In the genomic region with DNA sequence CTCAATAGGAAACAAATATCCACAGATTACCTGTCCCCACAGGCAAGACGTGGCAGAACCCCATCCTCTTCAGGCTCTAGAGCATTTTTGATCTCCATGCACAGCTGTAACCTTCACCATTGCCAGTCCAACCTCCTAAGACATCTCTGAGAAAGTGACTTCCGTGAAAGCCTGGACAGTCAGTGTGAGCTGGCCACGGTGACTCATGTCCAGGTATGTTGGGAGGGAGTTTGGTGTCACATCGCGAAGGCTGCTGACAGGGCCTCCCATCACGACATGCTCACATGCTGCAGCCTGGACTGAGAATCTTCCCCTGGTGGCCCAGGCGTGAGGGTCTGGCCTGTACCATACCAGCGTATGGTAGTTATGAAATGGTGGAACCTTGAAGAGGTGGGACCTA, we compare ENCODE assay signal across 30 mouse cellular contexts.
"Had no signal": no experiment of that assay in that cellular context is flagged by ENCODE, and none has a peak within 500 bp of the region (broad histone marks: within the 10 kb centered on the region; RNA-seq: fewer than 3 reads in every experiment).

No protein-coding gene starts in this region.

- H3K36me3 ChIP-seq: heart, embryonic 12.5 days; heart, embryonic 13.5 days; heart, embryonic 15.5 days; hindbrain, embryonic 10.5 days; hindbrain, embryonic 12.5 days; hindbrain, embryonic 13.5 days; hindbrain, embryonic 15.5 days; intestine, embryonic 15.5 days; kidney, embryonic 15.5 days had no signal

- H3K27ac ChIP-seq: heart, embryonic 13.5 days; heart, embryonic 15.5 days; hindbrain, embryonic 10.5 days; hindbrain, embryonic 12.5 days; hindbrain, embryonic 13.5 days; hindbrain, embryonic 14.5 days; hindbrain, embryonic 15.5 days; hindbrain, postnatal 0 days; intestine, embryonic 15.5 days; kidney, embryonic 15.5 days; kidney, postnatal 0 days; layer of hippocampus, adult 2 months; left cerebral cortex, adult 2 months had no signal

- H3K9me3 ChIP-seq: heart, embryonic 12.5 days; heart, embryonic 13.5 days; heart, embryonic 15.5 days; hindbrain, embryonic 10.5 days; hindbrain, embryonic 12.5 days; hindbrain, embryonic 13.5 days; hindbrain, embryonic 15.5 days; intestine, embryonic 15.5 days; kidney, embryonic 15.5 days had no signal

- H3K4me3 ChIP-seq: heart, embryonic 12.5 days; heart, embryonic 13.5 days; heart, embryonic 15.5 days; hindbrain, embryonic 10.5 days; hindbrain, embryonic 12.5 days; hindbrain, embryonic 13.5 days; hindbrain, embryonic 15.5 days; intestine, embryonic 15.5 days; kidney, embryonic 15.5 days; layer of hippocampus, adult 2 months; left cerebral cortex, adult 2 months had no signal

- H3K27me3 ChIP-seq: heart, embryonic 12.5 days; heart, embryonic 13.5 days; heart, embryonic 15.5 days; hindbrain, embryonic 12.5 days; hindbrain, embryonic 13.5 days; hindbrain, embryonic 15.5 days; intestine, embryonic 15.5 days; kidney, embryonic 15.5 days had no signal

- H3K9ac ChIP-seq: heart, embryonic 12.5 days; heart, embryonic 13.5 days; heart, embryonic 15.5 days; hindbrain, embryonic 12.5 days; hindbrain, embryonic 13.5 days; hindbrain, embryonic 14.5 days; hindbrain, embryonic 15.5 days; intestine, embryonic 15.5 days; kidney, embryonic 15.5 days had no signal

- DNase-seq: heart, postnatal 10 days; heart, postnatal 14 days; heart, postnatal 36 days; heart, postnatal 4 days; kidney, adult 11 months; kidney, adult 18-20 months; kidney, adult 2 months; kidney, adult 8-10 months; kidney, adult 9 months; kidney, postnatal 10 days; kidney, postnatal 14 days; kidney, postnatal 25 days; kidney, postnatal 36 days; kidney, postnatal 4 days; layer of hippocampus, adult 9-11 months; layer of hippocampus, postnatal 36 days had no signal
